Mouse (Mus musculus): Measurements from ENCODE around the gene Oxld1. TPM values are rescaled to one million over a fixed set of nuclear protein-coding genes. Genes with fewer than 3 reads are reported as not detected.

Gene Oxld1
- polyA plus RNA-seq, 1 experiment: 5.8 TPM

- Histone ChIP-seq H3K36me3 (ENCODE audit: control insufficient read depth, insufficient read depth, low read length, poor library complexity, severe bottlenecking) (peaks cover 19% of the 10 kb centered on the region), H3K27me3 (ENCODE audit: control insufficient read depth, insufficient read depth, low read length, poor library complexity, severe bottlenecking) (no peaks in the 10 kb centered on the region), H3K4me1 (ENCODE audit: control insufficient read depth, insufficient read depth, low read length) (peaks cover 2% of the 10 kb centered on the region), H3K27ac (ENCODE audit: insufficient read depth, low read length) (no peak overlapping the region), H3K9me3 (replicated peaks; ENCODE audit: control insufficient read depth, insufficient read depth, low read length, poor library complexity, severe bottlenecking) (no peaks in the 10 kb centered on the region), H3K9ac (ENCODE audit: low read depth, poor library complexity, severe bottlenecking) (no peak overlapping the region), H3K4me3 (ENCODE audit: low read depth, low read length) (no peak overlapping the region)
- TF ChIP-seq CTCF (IDR thresholded peaks at IDR 0.05; ENCODE audit: low read depth, low read length) (no peak), EP300 (IDR thresholded peaks at IDR 0.05; ENCODE audit: insufficient read depth, low read depth, low read length) (no peak), POLR2A (IDR thresholded peaks at IDR 0.05; ENCODE audit: insufficient read depth, low read length) (no peak)
These were observed 35.5 kb upstream of the Oxld1 start for GRCm38 (mm10) chr11:120493351-120493750.

GRCm38 (mm10) chr11:120492878-120493203 is 35.0 kb upstream of the Oxld1 start:
- H3K27me3 ChIP-seq (ENCODE audit: control insufficient read depth, insufficient read depth, low read length, poor library complexity, severe bottlenecking): no peaks in the 10 kb centered on the region
- no peak overlapping the region for H3K27ac ChIP-seq (ENCODE audit: insufficient read depth, low read length)
- no peak overlapping the region for H3K9ac ChIP-seq (ENCODE audit: low read depth, poor library complexity, severe bottlenecking)
- H3K4me1 ChIP-seq (ENCODE audit: control insufficient read depth, insufficient read depth, low read length): peaks cover 2% of the 10 kb centered on the region
- H3K9me3 ChIP-seq (replicated peaks; ENCODE audit: control insufficient read depth, insufficient read depth, low read length, poor library complexity, severe bottlenecking): no peaks in the 10 kb centered on the region
- H3K4me3 ChIP-seq (ENCODE audit: low read depth, low read length): no peak overlapping the region
- TF ChIP-seq CTCF (IDR thresholded peaks at IDR 0.05; ENCODE audit: low read depth, low read length): no peak
- TF ChIP-seq POLR2A (IDR thresholded peaks at IDR 0.05; ENCODE audit: insufficient read depth, low read length): no peak
- no peak for TF ChIP-seq EP300 (IDR thresholded peaks at IDR 0.05; ENCODE audit: insufficient read depth, low read depth, low read length)
- peaks cover 24% of the 10 kb centered on the region for H3K36me3 ChIP-seq (ENCODE audit: control insufficient read depth, insufficient read depth, low read length, poor library complexity, severe bottlenecking)

- Histone ChIP-seq H3K27me3 (ENCODE audit: control insufficient read depth, insufficient read depth, low read length, poor library complexity, severe bottlenecking) (no peaks in the 10 kb centered on the region), H3K9ac (ENCODE audit: low read depth, poor library complexity, severe bottlenecking) (peak overlapping the region; percentile 69), H3K36me3 (ENCODE audit: control insufficient read depth, insufficient read depth, low read length, poor library complexity, severe bottlenecking) (peaks cover 30% of the 10 kb centered on the region), H3K4me1 (ENCODE audit: control insufficient read depth, insufficient read depth, low read length) (peaks cover 2% of the 10 kb centered on the region), H3K9me3 (replicated peaks; ENCODE audit: control insufficient read depth, insufficient read depth, low read length, poor library complexity, severe bottlenecking) (no peaks in the 10 kb centered on the region), H3K4me3 (ENCODE audit: low read depth, low read length) (peak overlapping the region; percentile 81), H3K27ac (ENCODE audit: insufficient read depth, low read length) (no peak overlapping the region)
- TF ChIP-seq CTCF (IDR thresholded peaks at IDR 0.05; ENCODE audit: low read depth, low read length): peak; percentile 26
- no peak for TF ChIP-seq POLR2A (IDR thresholded peaks at IDR 0.05; ENCODE audit: insufficient read depth, low read length)
These were observed 34.4 kb upstream of the Oxld1 start for GRCm38 (mm10) chr11:120492024-120492877.

GRCm38 (mm10) chr11:120491317-120492023 is 33.6 kb upstream of the Oxld1 start, which contains the start of gene Slc25a10:
Gene Slc25a10, plus strand, starts transcription at chr11:120491840.
- Histone ChIP-seq H3K27me3 (ENCODE audit: control insufficient read depth, insufficient read depth, low read length, poor library complexity, severe bottlenecking) (no peaks in the 10 kb centered on the region), H3K36me3 (ENCODE audit: control insufficient read depth, insufficient read depth, low read length, poor library complexity, severe bottlenecking) (peaks cover 34% of the 10 kb centered on the region), H3K27ac (ENCODE audit: insufficient read depth, low read length) (peak within 1 kb of the TSS; percentile 57), H3K4me3 (ENCODE audit: low read depth, low read length) (peak within 1 kb of the TSS; percentile 81), H3K9ac (ENCODE audit: low read depth, poor library complexity, severe bottlenecking) (peak within 1 kb of the TSS; percentile 69), H3K9me3 (replicated peaks; ENCODE audit: control insufficient read depth, insufficient read depth, low read length, poor library complexity, severe bottlenecking) (no peaks in the 10 kb centered on the region), H3K4me1 (ENCODE audit: control insufficient read depth, insufficient read depth, low read length) (peaks cover 2% of the 10 kb centered on the region)
- no peak for TF ChIP-seq EP300 (IDR thresholded peaks at IDR 0.05; ENCODE audit: insufficient read depth, low read depth, low read length)
- TF ChIP-seq POLR2A (IDR thresholded peaks at IDR 0.05; ENCODE audit: insufficient read depth, low read length): peak; percentile 44

GRCm38 (mm10) chr11:120490291-120491046 is 32.6 kb upstream of the Oxld1 start:
- H3K27ac ChIP-seq (ENCODE audit: insufficient read depth, low read length): no peak overlapping the region

More at GRCm38 (mm10) chr11:120490291-120491046, 32.6 kb upstream of the Oxld1 start:
- no peak for TF ChIP-seq EP300 (IDR thresholded peaks at IDR 0.05; ENCODE audit: insufficient read depth, low read depth, low read length)
- Histone ChIP-seq H3K27me3 (ENCODE audit: control insufficient read depth, insufficient read depth, low read length, poor library complexity, severe bottlenecking) (no peaks in the 10 kb centered on the region), H3K4me3 (ENCODE audit: low read depth, low read length) (no peak overlapping the region), H3K36me3 (ENCODE audit: control insufficient read depth, insufficient read depth, low read length, poor library complexity, severe bottlenecking) (peaks cover 36% of the 10 kb centered on the region), H3K9ac (ENCODE audit: low read depth, poor library complexity, severe bottlenecking) (peak overlapping the region; percentile 69; the same call in 1 of the 2 replicates), H3K9me3 (replicated peaks; ENCODE audit: control insufficient read depth, insufficient read depth, low read length, poor library complexity, severe bottlenecking) (no peaks in the 10 kb centered on the region), H3K4me1 (ENCODE audit: control insufficient read depth, insufficient read depth, low read length) (peaks cover 2% of the 10 kb centered on the region)

Measured in ES-Bruce4 (cell line).